Mouse (Mus musculus) right cerebral cortex, postnatal 25 days (tissue): ENCODE measurements around the gene Hddc3.
"Not testable (repeated sequence)": the region's sequence is repeated elsewhere in the genome, so short reads cannot be mapped to it uniquely, and the experiment has no call there.

Experiments used
- DNase-seq: peaks from one replicate; pipeline ENCODE4 v3.0.0; 2022

Hddc3 gene

DNA sequence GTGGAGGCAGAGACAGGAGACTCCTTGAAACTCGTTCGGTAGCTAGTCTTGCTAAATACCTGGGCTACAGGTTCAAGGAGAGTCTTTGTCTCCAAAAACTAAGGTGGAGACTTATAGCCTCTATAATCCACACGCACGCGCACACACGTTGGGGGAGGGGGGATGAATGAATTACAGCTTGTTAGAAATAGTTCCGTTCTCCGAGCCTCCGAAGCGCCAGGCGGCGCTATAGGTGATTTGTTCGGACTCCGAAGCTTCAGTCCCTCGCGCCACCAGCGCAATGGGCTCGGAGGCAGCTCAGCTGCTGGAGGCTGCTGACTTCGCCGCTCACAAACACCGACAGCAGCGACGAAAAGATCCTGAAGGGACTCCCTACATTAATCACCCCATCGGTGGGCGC, at the start of gene Hddc3:
Hddc3 (plus strand) TSS at position 247 of the 400 bp plus-strand sequence.
- peak; percentile 92 for DNase-seq

DNA sequence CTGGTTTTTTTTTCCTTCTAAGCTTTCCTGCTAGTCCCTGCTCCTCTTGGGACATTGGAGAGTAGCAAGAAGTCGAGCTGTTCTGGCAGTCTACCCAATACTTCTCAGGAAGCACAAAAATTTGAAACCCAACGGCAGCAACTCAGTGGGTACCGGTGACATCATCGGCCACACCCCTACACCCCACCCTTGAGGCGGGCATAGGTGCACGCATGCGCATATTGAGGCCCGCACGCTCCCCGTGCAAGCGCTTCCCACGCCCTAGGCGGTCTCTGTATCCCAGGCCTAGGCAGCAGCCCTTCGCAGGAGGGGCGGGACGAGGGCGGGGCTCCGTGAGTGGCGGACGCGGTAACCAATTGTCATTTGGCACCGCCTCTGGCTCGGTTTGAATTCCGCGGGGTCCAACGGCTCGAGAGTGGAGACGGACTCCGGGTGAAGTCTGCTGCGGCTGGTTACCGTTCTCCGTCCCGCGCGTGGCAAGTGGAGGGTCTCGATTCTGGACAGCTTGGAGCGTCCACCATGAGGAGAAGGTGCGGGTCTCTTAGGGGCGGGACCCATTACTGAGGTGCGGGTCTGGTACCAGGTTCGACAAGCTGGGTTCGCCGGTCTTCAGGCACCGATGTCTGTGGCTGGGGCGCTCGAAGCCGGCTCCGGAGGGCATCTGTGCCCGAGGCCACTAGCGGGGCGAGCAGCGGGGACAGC, 48.7 kb upstream of the Hddc3 start, which contains the start of gene Prc1:
Prc1 (plus strand) TSS at position 389 of the 702 bp plus-strand sequence.
- DNase-seq = peak; percentile 98

DNA sequence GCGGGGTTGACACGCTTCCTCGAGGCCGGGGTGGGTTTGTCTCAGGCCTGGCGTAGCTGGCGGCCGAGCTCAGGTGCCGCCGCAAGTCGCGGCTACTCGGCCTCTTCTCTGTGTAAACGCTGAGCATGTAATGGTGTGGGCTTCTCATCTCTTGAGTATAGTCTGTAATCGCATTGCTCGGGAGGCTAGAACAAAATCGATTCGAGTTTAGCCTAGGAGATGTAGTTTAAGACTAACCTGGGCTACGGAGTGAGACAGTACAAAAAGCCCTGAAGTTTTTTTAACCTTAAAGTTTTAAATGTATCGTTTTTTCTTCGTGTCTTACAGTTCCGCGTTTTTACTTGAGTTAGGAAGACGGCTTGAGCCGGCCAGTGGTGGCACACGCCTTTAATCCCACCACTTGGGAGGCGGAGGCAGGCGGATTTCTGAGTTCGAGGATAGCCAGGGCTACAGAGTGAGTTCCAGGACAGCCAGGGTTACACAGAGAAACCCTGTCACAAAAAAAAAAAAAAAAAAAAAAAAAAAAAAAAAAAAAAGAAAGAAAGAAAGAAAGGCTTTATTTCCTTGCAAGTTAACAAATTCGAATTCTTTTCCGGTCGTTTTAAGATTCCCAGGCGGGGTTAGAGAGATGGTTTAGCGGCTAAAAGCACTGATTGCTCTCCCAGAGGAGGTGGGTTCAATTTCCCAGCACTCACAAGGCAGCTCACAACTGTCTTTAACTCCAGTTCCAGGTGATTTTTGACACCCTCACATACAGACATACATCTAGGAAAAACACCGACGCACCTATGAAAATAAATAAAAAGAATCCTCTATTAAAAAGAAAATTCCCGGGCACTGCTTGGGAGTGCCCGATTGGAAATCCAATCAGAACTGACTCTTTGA, 47.9 kb upstream of the Hddc3 start:
- no peak for DNase-seq

DNA sequence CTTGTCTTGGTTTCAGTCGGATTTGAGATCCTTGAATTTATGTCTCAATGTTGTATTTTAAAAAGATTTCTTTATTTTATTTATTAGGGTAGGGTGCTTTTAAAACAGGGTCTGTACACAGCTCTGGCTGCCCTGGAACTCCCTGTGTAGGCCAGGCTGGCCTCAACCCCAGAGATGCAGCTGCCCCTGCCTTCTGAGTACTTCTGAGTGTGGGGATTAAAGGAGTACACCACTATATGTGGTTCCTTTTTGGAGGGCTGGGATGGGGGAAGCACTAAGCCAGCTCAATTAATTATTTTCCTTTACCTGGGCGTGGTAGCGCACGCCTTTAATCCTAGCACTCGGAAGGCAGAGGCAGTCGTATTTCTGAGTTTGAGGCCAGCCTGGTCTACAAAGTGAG, 46.4 kb upstream of the Hddc3 start:
- DNase-seq = no peak

DNA sequence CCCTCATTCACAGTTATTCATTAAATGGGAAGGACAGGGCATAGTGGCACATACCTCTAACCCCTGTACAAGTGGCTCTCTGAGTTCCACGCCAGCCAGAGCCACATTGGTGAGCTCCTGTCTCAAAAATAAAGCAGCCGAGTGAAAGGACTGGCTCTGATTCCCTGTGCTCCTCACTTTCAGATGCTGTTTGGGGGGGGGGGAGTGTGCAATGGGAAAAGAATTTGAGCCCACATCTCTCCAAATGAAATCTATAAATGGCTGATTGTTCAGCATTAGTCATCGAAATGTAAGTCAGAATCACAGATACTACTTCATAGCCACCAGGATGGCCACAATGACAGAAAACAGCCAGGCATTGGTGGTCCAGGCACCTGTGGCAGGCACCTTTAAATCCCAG, 45.9 kb upstream of the Hddc3 start:
- no peak for DNase-seq

DNA sequence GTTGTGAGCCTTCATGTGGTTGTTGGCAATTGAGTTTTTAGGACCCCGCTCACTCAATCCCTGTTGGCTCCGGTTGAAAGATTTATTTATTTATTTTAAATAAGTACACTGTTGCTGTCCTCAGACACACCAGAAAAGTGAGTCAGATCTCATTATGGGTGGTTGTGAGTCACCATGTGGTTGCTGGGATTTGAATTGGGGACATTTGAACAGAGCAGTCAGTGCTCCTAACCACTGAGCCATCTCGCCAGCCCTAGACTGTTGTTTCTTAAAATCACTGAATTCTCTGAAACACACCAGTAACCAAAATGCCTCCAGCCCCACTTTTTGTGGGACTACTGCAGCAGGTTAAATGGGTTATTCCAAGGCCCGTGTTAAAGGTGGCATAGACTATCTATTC, 44.1 kb upstream of the Hddc3 start:
- no peak for DNase-seq

DNA sequence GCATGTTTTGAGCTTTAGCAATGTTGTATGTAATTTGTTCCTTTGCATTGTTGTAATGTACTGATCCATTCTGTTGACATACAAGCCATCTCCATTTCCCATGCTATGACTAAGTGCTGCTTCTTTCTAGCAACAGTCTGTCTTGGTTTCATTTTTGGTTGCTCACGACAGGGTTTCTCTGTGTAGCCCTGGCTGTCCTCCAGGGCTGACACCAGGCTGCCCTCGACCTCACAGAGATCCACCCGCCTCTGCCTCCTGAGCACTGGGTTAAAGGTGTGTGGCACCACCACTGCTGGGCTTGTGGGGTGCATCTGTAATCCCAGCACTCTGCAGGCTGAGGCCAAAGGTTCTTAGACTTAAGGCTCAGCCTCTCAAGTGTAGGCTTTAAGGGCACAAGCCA, 43.3 kb upstream of the Hddc3 start:
- no peak for DNase-seq

DNA sequence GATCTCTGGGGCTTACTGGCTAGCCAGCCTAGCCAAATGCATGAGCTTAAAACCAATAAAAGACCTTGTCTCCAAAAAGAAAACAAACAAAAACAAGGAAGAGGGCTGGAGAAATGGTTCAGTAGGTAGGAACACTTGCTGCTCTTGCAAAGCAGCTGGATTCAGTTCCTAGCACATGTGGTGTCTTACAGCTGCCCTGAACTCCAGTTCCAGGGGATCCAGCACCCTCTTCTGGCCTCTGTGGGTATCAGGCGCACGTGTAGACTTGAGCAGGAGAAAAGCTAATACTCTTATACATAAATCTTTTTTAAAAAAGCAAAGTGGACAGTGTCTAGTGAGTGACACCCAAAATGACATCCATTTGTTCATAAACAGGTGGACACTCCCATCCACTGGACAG, 41.4 kb upstream of the Hddc3 start:
- DNase-seq = no peak

DNA sequence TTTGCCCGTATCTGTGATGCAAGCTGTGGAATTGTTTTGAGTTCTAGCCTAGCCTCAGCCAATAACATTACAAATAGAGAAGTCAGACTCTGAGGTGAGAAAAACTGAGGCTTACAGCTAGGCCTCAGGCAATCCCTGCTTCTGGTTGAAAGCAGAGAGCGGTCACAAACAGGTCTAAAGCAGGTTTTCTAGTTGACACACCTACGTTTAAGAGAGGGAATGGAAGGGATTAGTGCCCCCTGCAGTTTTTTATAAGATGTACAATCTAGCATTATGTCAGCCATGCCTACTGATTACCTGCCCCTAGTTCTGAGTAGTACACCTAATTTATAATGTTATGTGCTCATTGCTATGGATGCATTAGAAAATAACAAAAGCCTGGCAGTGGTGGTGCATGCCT, 35.1 kb upstream of the Hddc3 start:
- no peak for DNase-seq

DNA sequence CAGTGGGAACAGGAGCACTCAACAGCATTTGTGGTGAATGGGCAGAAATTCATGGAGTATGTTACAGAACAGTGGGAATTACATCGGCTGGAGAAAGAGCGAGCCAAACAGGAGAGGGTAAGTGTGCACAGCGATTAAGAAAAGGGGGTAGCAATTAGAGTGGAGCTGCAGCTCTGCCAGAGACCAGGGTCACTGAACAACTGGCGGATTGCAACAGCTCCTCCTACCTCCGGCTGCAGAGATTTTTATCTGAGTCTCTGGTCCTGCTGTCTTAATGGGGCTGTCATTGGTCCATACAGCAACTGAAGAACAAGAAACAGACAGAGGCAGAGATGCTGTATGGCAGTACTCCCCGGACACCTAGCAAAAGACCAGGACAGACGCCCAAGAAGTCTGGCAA, 32.1 kb upstream of the Hddc3 start:
- DNase-seq = no peak

DNA sequence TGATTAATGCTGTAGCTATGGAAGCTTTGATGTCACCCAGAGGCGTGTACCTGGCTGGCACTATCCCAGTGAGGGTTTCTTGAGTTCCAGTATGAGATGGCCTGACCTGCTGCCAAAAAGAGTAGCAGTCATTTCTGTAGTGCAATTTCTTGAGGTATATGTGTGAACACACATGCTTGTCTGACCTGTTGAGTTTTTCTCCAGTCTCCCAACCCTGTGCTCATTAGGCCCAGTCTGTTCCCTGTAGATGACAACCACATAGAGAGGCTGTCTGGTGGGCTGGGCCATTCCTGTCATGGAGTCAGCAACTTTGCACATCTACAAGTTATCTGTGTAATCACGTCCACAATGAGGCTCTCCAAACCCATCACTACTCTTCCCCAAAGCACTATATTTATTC, 27.2 kb upstream of the Hddc3 start:
- DNase-seq = no peak

DNA sequence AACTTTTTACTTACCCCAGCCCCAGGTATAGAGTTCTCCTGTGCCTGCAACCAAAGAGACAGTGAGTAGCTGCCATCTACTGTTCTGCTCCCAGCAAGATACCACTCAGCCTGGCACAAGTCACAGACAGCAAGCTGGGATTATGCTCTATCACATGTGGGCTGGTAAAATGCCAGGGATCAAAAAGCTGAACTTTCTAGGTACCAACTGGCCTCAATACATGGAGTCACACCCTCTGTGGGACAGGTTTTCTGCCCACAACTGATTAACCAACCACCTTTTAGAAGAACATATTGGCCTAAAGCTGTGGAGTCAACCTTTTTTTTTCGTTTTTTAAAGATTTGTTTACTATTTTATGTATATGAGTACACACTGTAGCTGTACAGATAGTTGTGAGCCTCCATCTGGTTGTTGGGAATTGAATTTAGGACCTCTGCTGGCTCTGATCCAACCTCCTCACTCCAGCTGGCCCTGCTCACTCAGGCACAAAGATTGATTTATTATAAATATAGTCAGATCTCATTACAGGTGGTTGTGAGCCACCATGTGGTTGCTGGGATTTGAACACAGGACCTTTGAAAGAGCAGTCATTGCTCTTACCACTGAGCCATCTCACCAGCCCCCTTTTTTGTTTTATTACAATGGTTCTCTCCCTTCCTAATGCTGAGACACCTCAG, 25.3 kb upstream of the Hddc3 start:
- no peak for DNase-seq

DNA sequence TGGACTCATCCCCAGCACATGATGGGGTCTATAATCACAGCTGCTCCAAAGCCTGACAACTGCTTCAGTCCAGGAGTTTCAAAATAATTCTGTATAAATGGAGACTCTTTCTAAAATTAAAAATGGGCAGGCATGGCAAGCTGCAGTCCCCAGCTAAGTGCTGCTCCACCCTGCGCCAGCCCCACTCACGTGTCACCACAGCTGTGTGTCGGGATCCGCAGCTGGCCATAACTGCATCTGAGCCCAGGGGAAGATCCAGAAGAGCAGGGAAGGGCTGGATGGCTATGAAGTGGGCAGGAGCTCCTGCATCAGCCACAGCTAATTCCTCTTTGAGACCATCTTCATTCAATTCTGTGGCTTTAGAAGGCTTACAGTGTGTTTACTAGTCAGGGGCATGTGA, 24.2 kb upstream of the Hddc3 start:
- no peak for DNase-seq

DNA sequence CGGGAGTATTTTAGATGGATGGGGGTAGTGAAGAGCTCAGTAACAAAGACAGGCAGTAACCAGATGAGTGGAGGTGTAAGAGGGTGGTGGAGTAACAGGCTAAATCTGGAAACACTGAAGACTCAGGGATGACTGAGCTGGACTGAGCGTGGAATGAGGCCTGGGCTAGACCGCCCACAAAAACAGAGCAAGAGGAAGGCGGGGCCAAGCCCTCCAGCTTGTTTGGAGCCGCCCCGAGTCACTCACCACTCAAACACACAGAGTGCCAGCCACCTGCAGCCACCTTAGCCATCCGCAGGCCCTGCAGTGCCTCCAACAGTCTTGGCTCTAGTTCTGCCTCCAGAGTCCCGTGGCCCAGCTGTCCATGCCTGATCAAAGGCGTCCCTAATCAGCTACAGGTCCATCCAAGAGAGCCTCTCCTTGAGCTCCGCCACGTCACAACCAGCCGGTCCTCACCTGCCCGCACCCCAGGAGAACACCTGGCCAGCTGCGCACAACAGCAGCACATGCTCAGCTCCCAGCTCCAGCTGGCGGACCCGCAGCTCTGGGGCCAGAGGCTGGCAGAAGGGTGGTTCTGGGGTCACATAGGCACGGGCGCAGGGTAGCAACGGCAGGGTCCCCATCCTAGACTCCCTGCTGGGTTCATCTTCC, 22.9 kb upstream of the Hddc3 start:
- DNase-seq = no peak

DNA sequence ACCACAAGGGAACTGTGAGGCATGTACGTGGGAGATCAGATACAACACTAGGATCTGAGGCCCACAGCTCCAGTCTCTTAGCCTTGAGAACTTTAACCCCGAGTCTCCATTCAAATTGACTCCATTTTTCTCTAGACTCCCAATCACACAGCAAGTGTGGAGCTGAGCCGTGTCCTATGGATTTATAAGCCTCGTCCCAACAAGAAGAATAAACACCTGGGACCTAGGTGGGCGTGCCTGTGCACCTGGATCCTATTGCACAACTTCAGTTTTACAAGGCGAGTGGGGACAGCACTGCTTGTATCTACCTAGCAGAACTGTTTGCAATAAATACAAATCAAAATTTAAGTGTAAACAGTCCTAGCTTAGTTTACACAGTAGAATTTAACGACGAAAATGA, 19.6 kb upstream of the Hddc3 start:
- DNase-seq = no peak

DNA sequence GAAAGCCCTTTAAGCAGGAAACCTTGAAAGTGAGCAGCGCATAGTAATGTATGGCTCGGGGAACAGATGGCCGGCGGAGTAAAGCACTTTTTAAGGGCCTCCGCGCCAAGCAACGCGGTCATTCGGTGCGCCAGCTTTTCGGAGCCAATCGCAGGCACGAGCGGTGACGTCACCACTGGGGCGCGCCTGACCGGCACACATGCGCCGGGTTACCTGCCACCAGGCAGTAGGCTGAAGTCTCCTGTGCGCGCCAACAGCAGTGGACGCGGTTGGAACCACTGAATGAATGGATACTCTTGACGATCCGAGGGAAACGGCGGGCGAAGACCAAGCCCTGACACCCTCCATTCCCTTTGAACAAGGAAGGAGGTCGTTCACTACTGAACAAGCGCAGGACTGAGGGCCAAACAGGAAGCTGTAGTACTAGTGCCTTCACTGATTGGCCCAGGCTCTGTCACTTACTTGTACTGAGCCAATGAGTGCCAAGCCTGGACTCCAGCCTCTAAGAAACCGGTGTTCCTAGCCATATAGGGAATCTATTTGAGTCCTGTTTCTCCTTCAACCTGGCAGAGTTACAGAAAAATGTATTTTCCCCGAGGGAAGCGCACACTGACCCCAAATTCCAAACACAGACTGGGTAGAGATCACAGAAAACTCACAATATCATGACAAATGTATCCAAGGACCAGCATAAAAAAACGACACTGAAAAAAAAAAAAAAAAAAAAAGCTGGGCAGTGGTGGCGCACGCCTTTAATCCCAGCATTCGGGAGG, 18.7 kb upstream of the Hddc3 start, which contains the start of gene Rccd1:
Rccd1 (minus strand) TSS at position 412 of the 773 bp plus-strand sequence.
- DNase-seq = peak; percentile 96

DNA sequence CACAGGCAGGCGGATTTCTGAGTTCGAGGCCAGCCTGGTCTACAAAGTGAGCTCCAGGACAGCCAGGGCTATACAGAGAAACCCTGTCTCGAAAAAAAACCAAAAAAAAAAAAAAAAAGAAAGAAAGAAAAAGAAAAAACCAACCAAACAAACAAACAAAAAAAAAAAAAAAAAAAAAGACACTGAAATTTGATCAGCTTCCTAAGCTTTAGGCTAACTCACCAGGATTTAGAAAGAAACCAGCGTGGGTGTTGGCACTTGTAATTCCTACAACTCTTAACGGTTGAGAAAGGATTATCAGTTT, 18.1 kb upstream of the Hddc3 start:
- DNase-seq = not testable (repeated sequence)

DNA sequence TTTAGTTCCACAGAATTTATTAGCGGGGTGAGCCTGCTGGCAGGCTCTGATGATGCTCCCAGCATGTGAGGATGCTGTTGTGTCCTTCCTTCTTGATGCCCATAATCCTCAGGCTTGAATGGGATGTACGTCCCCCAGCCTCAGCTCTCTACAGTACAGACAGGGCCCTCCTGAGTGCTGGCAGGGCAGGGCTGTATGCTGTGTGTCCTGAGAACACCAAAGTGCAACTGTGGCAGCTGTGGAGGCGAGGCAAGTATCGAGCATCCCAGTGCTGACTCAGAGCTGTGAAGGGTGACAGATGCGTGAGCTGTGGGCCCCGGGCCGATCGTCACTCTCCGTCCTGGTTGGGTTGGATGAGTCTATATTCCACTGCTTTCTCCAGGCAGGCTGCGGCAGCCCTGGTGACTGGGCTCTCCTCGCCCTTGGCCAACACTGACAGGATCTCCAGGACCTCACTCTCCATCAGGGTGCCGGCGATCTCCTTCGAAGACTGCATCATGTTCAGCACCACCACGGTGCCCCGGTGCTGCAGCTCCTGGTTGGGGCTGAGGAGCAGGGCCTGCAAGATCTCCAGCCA, 17.5 kb upstream of the Hddc3 start:
- no peak for DNase-seq

DNA sequence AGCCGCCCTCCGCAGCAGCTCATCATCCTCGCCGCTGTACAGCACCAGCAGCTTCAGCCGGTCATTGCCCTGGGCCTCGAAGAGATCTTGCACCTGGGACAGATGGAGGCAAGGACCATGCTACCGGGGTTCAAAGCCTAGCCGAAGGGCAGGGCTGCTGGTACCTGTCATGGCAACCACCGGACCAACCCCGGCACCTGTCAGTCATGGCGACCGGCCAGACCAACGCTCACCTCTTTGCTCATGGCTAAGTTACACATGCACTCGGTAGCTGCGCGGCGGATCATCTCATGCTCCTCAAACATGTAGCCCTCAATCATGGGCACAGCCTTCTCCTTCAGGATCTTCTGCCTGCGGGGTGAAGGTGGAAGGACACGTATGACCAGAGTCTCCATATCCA, 16.8 kb upstream of the Hddc3 start:
- DNase-seq = no peak

DNA sequence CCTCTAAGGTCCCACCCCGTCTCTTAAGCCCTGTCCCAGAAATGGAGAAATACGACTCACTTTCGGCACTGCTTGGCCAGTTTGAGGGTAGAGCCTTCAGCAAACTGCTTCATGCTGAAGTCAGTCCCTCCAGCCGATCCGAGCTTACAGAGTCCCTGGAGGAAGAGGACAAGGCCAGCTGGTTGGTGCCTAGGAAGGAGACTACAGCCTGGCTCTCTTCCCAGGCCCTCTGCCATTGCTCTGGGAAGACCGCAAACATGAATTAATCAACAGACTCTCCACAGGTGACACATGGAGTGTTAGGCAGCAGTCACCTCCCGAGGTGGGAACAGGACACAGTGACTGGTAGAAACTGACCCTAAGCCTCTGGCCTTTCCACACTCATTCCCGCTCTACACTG, 12.6 kb upstream of the Hddc3 start:
- no peak for DNase-seq

DNA sequence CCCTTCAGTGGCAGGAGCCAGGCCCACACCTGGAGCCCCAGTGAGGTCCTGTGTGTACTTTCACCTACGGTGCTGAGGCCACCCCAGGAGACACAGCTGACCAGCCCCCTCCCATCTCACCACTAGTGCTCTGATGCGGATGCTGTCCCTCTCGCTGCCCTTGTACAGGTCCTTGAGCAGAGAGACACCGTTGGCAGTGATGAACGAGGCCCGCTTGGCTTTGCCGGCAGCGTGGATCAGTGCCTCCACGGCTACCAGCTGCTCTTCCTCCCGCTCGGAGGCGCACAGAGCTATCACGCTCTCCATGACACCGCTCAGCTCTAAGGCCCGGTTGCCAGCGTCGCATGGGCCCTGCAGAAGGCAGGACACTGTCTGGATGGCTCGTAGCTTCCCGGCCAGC, 11.5 kb upstream of the Hddc3 start:
- no peak for DNase-seq

DNA sequence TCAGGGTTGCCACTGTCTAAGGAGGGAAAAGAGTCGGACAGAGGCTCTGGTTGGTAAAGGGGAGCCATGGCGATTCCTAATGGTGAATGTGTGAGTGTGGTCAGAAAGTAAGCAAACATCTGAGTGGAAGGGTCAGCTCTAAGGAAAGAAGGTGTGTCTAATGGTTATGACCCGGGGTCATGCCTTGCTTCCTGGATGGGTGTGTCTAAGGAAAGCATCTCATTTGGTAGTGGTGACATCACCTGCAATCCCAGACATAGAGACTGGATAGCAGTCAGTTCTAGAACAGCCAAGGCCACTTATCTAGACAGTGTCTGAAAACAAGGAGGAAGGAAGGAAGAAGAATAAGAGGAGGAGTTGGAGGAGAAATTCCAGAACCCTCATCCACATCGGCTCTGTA, 8.1 kb upstream of the Hddc3 start:
- DNase-seq = no peak
